Mouse (Mus musculus): ENCODE measurements around the gene Henmt1. TPM values are rescaled to one million over a fixed set of nuclear protein-coding genes. Genes with fewer than 3 reads are reported as not detected.

Henmt1 gene
- polyA plus RNA-seq, 1 experiment: not detected

- no peak overlapping the region for H3K4me3 ChIP-seq (replicated peaks)
- no peaks in the 10 kb centered on the region for H3K27me3 ChIP-seq (ENCODE audit: control insufficient read depth)
- TF ChIP-seq GATA1 (IDR thresholded peaks at IDR 0.05; ENCODE audit: low read length) (no peak), TAL1 (IDR thresholded peaks at IDR 0.05; ENCODE audit: low read length) (peak; percentile 45; the same call in 2 of the 3 replicates)
- peaks cover 50% of the 10 kb centered on the region for H3K4me1 ChIP-seq (ENCODE audit: control insufficient read depth)
- H3K36me3 ChIP-seq (ENCODE audit: control insufficient read depth): no peaks in the 10 kb centered on the region
- H3K9me3 ChIP-seq (ENCODE audit: control insufficient read depth, low read length): no peaks in the 10 kb centered on the region
Measured at GRCm38 (mm10) chr3:108921822-108922221, 17.9 kb upstream of the Henmt1 start.

- no peak overlapping the region for H3K4me3 ChIP-seq (replicated peaks)
- TF ChIP-seq GATA1 (IDR thresholded peaks at IDR 0.05; ENCODE audit: low read length) (no peak), TAL1 (IDR thresholded peaks at IDR 0.05; ENCODE audit: low read length) (no peak)
- no peaks in the 10 kb centered on the region for H3K36me3 ChIP-seq (ENCODE audit: control insufficient read depth)
- no peaks in the 10 kb centered on the region; the same call in 1 of the 2 replicates for H3K27me3 ChIP-seq (ENCODE audit: control insufficient read depth)
- H3K4me1 ChIP-seq (ENCODE audit: control insufficient read depth): peaks cover 26% of the 10 kb centered on the region
- peaks cover 6% of the 10 kb centered on the region; the same call in 1 of the 2 replicates for H3K9me3 ChIP-seq (ENCODE audit: control insufficient read depth, low read length)
Measured at GRCm38 (mm10) chr3:108925677-108926076, 14.0 kb upstream of the Henmt1 start.

- TF ChIP-seq TAL1 (IDR thresholded peaks at IDR 0.05; ENCODE audit: low read length): no peak
- TF ChIP-seq GATA1 (IDR thresholded peaks at IDR 0.05; ENCODE audit: low read length): no peak
- Histone ChIP-seq H3K36me3 (ENCODE audit: control insufficient read depth) (no peaks in the 10 kb centered on the region), H3K4me3 (replicated peaks) (no peak overlapping the region), H3K27me3 (ENCODE audit: control insufficient read depth) (no peaks in the 10 kb centered on the region; the same call in 1 of the 2 replicates), H3K4me1 (ENCODE audit: control insufficient read depth) (peaks cover 20% of the 10 kb centered on the region), H3K9me3 (ENCODE audit: control insufficient read depth, low read length) (peaks cover 6% of the 10 kb centered on the region; the same call in 1 of the 2 replicates)
Measured at GRCm38 (mm10) chr3:108926308-108926707, 13.4 kb upstream of the Henmt1 start.

- Histone ChIP-seq H3K9me3 (ENCODE audit: control insufficient read depth, low read length) (peaks cover 8% of the 10 kb centered on the region), H3K27me3 (ENCODE audit: control insufficient read depth) (no peaks in the 10 kb centered on the region; the same call in 1 of the 2 replicates), H3K4me3 (replicated peaks) (no peak overlapping the region), H3K36me3 (ENCODE audit: control insufficient read depth) (no peaks in the 10 kb centered on the region), H3K4me1 (ENCODE audit: control insufficient read depth) (no peaks in the 10 kb centered on the region)
- TF ChIP-seq TAL1 (IDR thresholded peaks at IDR 0.05; ENCODE audit: low read length): no peak
- no peak for TF ChIP-seq GATA1 (IDR thresholded peaks at IDR 0.05; ENCODE audit: low read length)
Measured at GRCm38 (mm10) chr3:108933557-108933956, 6.1 kb upstream of the Henmt1 start.

- Histone ChIP-seq H3K9me3 (ENCODE audit: control insufficient read depth, low read length) (peaks cover 13% of the 10 kb centered on the region), H3K4me1 (ENCODE audit: control insufficient read depth) (peaks cover 4% of the 10 kb centered on the region; the same call in 1 of the 2 replicates), H3K36me3 (ENCODE audit: control insufficient read depth) (no peaks in the 10 kb centered on the region), H3K4me3 (replicated peaks) (no peak overlapping the region), H3K27me3 (ENCODE audit: control insufficient read depth) (peaks cover 5% of the 10 kb centered on the region)
- TF ChIP-seq TAL1 (IDR thresholded peaks at IDR 0.05; ENCODE audit: low read length): no peak
- no peak for TF ChIP-seq GATA1 (IDR thresholded peaks at IDR 0.05; ENCODE audit: low read length)
Measured at GRCm38 (mm10) chr3:108938691-108939090, 982 bp upstream of the Henmt1 start.

- Histone ChIP-seq H3K9me3 (ENCODE audit: control insufficient read depth, low read length) (peaks cover 13% of the 10 kb centered on the region), H3K4me1 (ENCODE audit: control insufficient read depth) (peaks cover 4% of the 10 kb centered on the region; the same call in 1 of the 2 replicates), H3K4me3 (replicated peaks) (no peak within 1 kb of the TSS), H3K36me3 (ENCODE audit: control insufficient read depth) (no peaks in the 10 kb centered on the region), H3K27me3 (ENCODE audit: control insufficient read depth) (peaks cover 5% of the 10 kb centered on the region)
- TF ChIP-seq GATA1 (IDR thresholded peaks at IDR 0.05; ENCODE audit: low read length): no peak
- TF ChIP-seq TAL1 (IDR thresholded peaks at IDR 0.05; ENCODE audit: low read length): no peak
Measured at GRCm38 (mm10) chr3:108940001-108940633, 444 bp downstream of the Henmt1 start, which contains the start of gene Gm9857. Gene Gm9857 (minus strand): TSS chr3:108940445.

- peaks cover 13% of the 10 kb centered on the region for H3K9me3 ChIP-seq (ENCODE audit: control insufficient read depth, low read length)
- H3K36me3 ChIP-seq (ENCODE audit: control insufficient read depth): no peaks in the 10 kb centered on the region
- H3K4me3 ChIP-seq (replicated peaks): no peak overlapping the region
- peaks cover 5% of the 10 kb centered on the region for H3K27me3 ChIP-seq (ENCODE audit: control insufficient read depth)
- peaks cover 4% of the 10 kb centered on the region; the same call in 1 of the 2 replicates for H3K4me1 ChIP-seq (ENCODE audit: control insufficient read depth)
- TF ChIP-seq GATA1 (IDR thresholded peaks at IDR 0.05; ENCODE audit: low read length) (no peak), TAL1 (IDR thresholded peaks at IDR 0.05; ENCODE audit: low read length) (no peak)
Measured at GRCm38 (mm10) chr3:108940996-108941395, 1.3 kb downstream of the Henmt1 start.

GRCm38 (mm10) chr3:108957976-108958375 is 18.3 kb downstream of the Henmt1 start:
- Histone ChIP-seq H3K27me3 (ENCODE audit: control insufficient read depth) (no peaks in the 10 kb centered on the region), H3K36me3 (ENCODE audit: control insufficient read depth) (no peaks in the 10 kb centered on the region), H3K4me1 (ENCODE audit: control insufficient read depth) (no peaks in the 10 kb centered on the region; the same call in 1 of the 2 replicates), H3K4me3 (replicated peaks) (no peak overlapping the region), H3K9me3 (ENCODE audit: control insufficient read depth, low read length) (no peaks in the 10 kb centered on the region)
- no peak for TF ChIP-seq GATA1 (IDR thresholded peaks at IDR 0.05; ENCODE audit: low read length)
- TF ChIP-seq TAL1 (IDR thresholded peaks at IDR 0.05; ENCODE audit: low read length): no peak

GRCm38 (mm10) chr3:108959680-108960295 is 20.1 kb downstream of the Henmt1 start:
- no peaks in the 10 kb centered on the region; the same call in 1 of the 2 replicates for H3K4me1 ChIP-seq (ENCODE audit: control insufficient read depth)
- H3K4me3 ChIP-seq (replicated peaks): no peak overlapping the region
- no peak for TF ChIP-seq GATA1 (IDR thresholded peaks at IDR 0.05; ENCODE audit: low read length)
- no peak for TF ChIP-seq TAL1 (IDR thresholded peaks at IDR 0.05; ENCODE audit: low read length)
- no peaks in the 10 kb centered on the region for H3K9me3 ChIP-seq (ENCODE audit: control insufficient read depth, low read length)
- H3K36me3 ChIP-seq (ENCODE audit: control insufficient read depth): no peaks in the 10 kb centered on the region
- no peaks in the 10 kb centered on the region for H3K27me3 ChIP-seq (ENCODE audit: control insufficient read depth)
